Mouse (Mus musculus) neural tube, embryonic 14.5 days (tissue): ENCODE measurements around the gene Spns2. TPM values are rescaled to one million over a fixed set of nuclear protein-coding genes. Genes with fewer than 3 reads are reported as not detected.

Experiments
- ATAC-seq: fragments of 200-750 bp; cut with Nextera tagmentation; 2 replicates; pipeline ENCODE4 v1.8.0; 2017; ENCODE audit warnings: low read depth, mild to moderate bottlenecking, moderate TSS enrichment, moderate library complexity
- H3K27ac ChIP-seq: fragments of 300-500 bp; sonication (generic); 2 replicates; pipeline ENCODE4 v1.5.1; 2014; ENCODE audit warnings: low read depth, mild to moderate bottlenecking, control low read depth, low read length, moderate library complexity, mixed read lengths
- H3K27me3 ChIP-seq: fragments of 300-500 bp; sonication (generic); 2 replicates; pipeline ENCODE4 v1.6.1; 2014; ENCODE audit warnings: low read length; ENCODE audit not compliant: control insufficient read depth, insufficient read depth
- H3K36me3 ChIP-seq: fragments of 300-500 bp; sonication (generic); 2 replicates; pipeline ENCODE4 v1.6.1; 2014; ENCODE audit warnings: low read length, mixed read lengths; ENCODE audit not compliant: control insufficient read depth, insufficient read depth
- H3K4me1 ChIP-seq: fragments of 300-500 bp; sonication (generic); 2 replicates; pipeline ENCODE4 v1.6.1; 2014; ENCODE audit warnings: low read length; ENCODE audit not compliant: control insufficient read depth, insufficient read depth
- H3K4me2 ChIP-seq: fragments of 300-500 bp; sonication (generic); 2 replicates; pipeline ENCODE4 v1.6.1; 2014; ENCODE audit warnings: mild to moderate bottlenecking, low read depth, low read length, control low read depth
- H3K4me3 ChIP-seq: fragments of 300-500 bp; sonication (generic); 2 replicates; pipeline ENCODE4 v1.5.1; 2014; ENCODE audit warnings: low read depth, low read length, control low read depth, mixed read lengths
- H3K9ac ChIP-seq: fragments of 300-500 bp; sonication (generic); replicated peaks from 2 replicates; pipeline ENCODE4 v1.6.1; 2014; ENCODE audit warnings: low read depth, mild to moderate bottlenecking, control low read depth, low read length, mixed read lengths
- H3K9me3 ChIP-seq: fragments of 300-500 bp; sonication (generic); 2 replicates; pipeline ENCODE4 v1.6.1; 2016; ENCODE audit warnings: low read length; ENCODE audit not compliant: control insufficient read depth
- WGBS: fragments of 180-500 bp; shearing (Covaris S2); extraction: QIAGEN DNeasy Blood & Tissue Kit; methylation state at CpG from one replicate; pipeline ENCODE4 v1.1.7; 2014; 5-methylcytosine and 5-hydroxymethylcytosine counted together
- polyA plus RNA-seq: library from polyadenylated mRNA; unstranded; fragments of >200 nt; fragmentation: Nextera tagmentation; extraction: Ambion mirVana; gene quantifications from 2 replicates; pipeline ENCODE4 v1.2.1, GENCODE M21; 2014

Spns2 gene
- polyA plus RNA-seq, 1 experiment from 2014 or later = 12.1 TPM

- WGBS = 57% methylated on average over 8 of the region's 8 CpGs
- Histone ChIP-seq H3K27ac (no peak overlapping the region), H3K36me3 (no peaks in the 10 kb centered on the region), H3K4me2 (no peak overlapping the region), H3K9me3 (no peaks in the 10 kb centered on the region), H3K9ac (no peak overlapping the region), H3K27me3 (no peaks in the 10 kb centered on the region), H3K4me1 (no peaks in the 10 kb centered on the region), H3K4me3 (no peak overlapping the region)
- no peak for ATAC-seq
Measured at GRCm38 (mm10) chr11:72494046-72494988, 4.6 kb upstream of the Spns2 start.

GRCm38 (mm10) chr11:72491130-72491960, 1.6 kb upstream of the Spns2 start:
- no peak for ATAC-seq
- Histone ChIP-seq H3K9ac (no peak overlapping the region), H3K36me3 (no peaks in the 10 kb centered on the region), H3K4me3 (no peak overlapping the region), H3K4me2 (no peak overlapping the region), H3K27ac (no peak overlapping the region), H3K4me1 (peaks cover 10% of the 10 kb centered on the region), H3K27me3 (no peaks in the 10 kb centered on the region), H3K9me3 (no peaks in the 10 kb centered on the region)
- WGBS = 70% methylated on average over 15 of the region's 15 CpGs

- 0% methylated on average over 29 of the region's 42 CpGs for WGBS
- Histone ChIP-seq H3K9ac (peak overlapping the region; percentile 95), H3K36me3 (no peaks in the 10 kb centered on the region), H3K27ac (peak overlapping the region; percentile 89), H3K9me3 (no peaks in the 10 kb centered on the region), H3K4me3 (peak overlapping the region; percentile 73), H3K4me2 (peak overlapping the region; percentile 76), H3K27me3 (no peaks in the 10 kb centered on the region), H3K4me1 (peaks cover 18% of the 10 kb centered on the region)
- ATAC-seq = peak; percentile 18
Measured at GRCm38 (mm10) chr11:72489397-72489796, 307 bp downstream of the Spns2 start.

GRCm38 (mm10) chr11:72488753-72489271, 892 bp downstream of the Spns2 start:
- H3K27ac ChIP-seq = peak overlapping the region; percentile 89
- no peaks in the 10 kb centered on the region for H3K27me3 ChIP-seq
- ATAC-seq = peak; percentile 85
- under 1% methylated on average over 38 of the region's 38 CpGs for WGBS
- no peaks in the 10 kb centered on the region for H3K36me3 ChIP-seq
- H3K9ac ChIP-seq = peak overlapping the region; percentile 95
- H3K4me1 ChIP-seq = peaks cover 18% of the 10 kb centered on the region
- H3K4me3 ChIP-seq = peak overlapping the region; percentile 73
- H3K4me2 ChIP-seq = peak overlapping the region; percentile 76
- no peaks in the 10 kb centered on the region for H3K9me3 ChIP-seq

GRCm38 (mm10) chr11:72487739-72488138, 2.0 kb downstream of the Spns2 start:
- Histone ChIP-seq H3K36me3 (no peaks in the 10 kb centered on the region), H3K4me2 (peak overlapping the region; percentile 76), H3K27ac (peak overlapping the region; percentile 89; the same call in 1 of the 2 replicates), H3K27me3 (no peaks in the 10 kb centered on the region), H3K4me1 (peaks cover 18% of the 10 kb centered on the region), H3K9ac (peak overlapping the region; percentile 95; the same call in 1 of the 2 replicates), H3K4me3 (peak overlapping the region; percentile 73), H3K9me3 (no peaks in the 10 kb centered on the region)
- ATAC-seq = no peak
- 88% methylated on average over 2 of the region's 2 CpGs for WGBS

GRCm38 (mm10) chr11:72487171-72487570, 2.5 kb downstream of the Spns2 start:
- H3K27ac ChIP-seq = no peak overlapping the region
- ATAC-seq = no peak
- peak overlapping the region; percentile 4; the same call in 1 of the 2 replicates for H3K9ac ChIP-seq
- WGBS = 52% methylated on average over 5 of the region's 5 CpGs
- H3K27me3 ChIP-seq = no peaks in the 10 kb centered on the region
- no peak overlapping the region for H3K4me3 ChIP-seq
- H3K9me3 ChIP-seq = no peaks in the 10 kb centered on the region
- no peaks in the 10 kb centered on the region for H3K36me3 ChIP-seq
- peaks cover 18% of the 10 kb centered on the region for H3K4me1 ChIP-seq
- H3K4me2 ChIP-seq = peak overlapping the region; percentile 76

- 77% methylated on average over 11 of the region's 11 CpGs for WGBS
- Histone ChIP-seq H3K27me3 (no peaks in the 10 kb centered on the region), H3K36me3 (no peaks in the 10 kb centered on the region), H3K4me2 (no peak overlapping the region), H3K9me3 (no peaks in the 10 kb centered on the region), H3K9ac (no peak overlapping the region), H3K27ac (no peak overlapping the region), H3K4me1 (peaks cover 18% of the 10 kb centered on the region), H3K4me3 (no peak overlapping the region)
- no peak for ATAC-seq
Measured at GRCm38 (mm10) chr11:72485960-72486359, 3.7 kb downstream of the Spns2 start.

- no peak overlapping the region for H3K4me2 ChIP-seq
Measured at GRCm38 (mm10) chr11:72485157-72485556, 4.5 kb downstream of the Spns2 start.

More at GRCm38 (mm10) chr11:72485157-72485556, 4.5 kb downstream of the Spns2 start:
- H3K4me1 ChIP-seq = peaks cover 18% of the 10 kb centered on the region
- no peaks in the 10 kb centered on the region for H3K27me3 ChIP-seq
- no peak for ATAC-seq
- H3K4me3 ChIP-seq = no peak overlapping the region
- no peak overlapping the region for H3K9ac ChIP-seq
- WGBS = 41% methylated on average over 5 of the region's 5 CpGs
- H3K36me3 ChIP-seq = no peaks in the 10 kb centered on the region
- H3K9me3 ChIP-seq = no peaks in the 10 kb centered on the region
- H3K27ac ChIP-seq = no peak overlapping the region; the same call in 1 of the 2 replicates
